Mouse (Mus musculus): Measurements from ENCODE around the gene Kctd19. TPM values are rescaled to one million over a fixed set of nuclear protein-coding genes. Genes with fewer than 3 reads are reported as not detected.

The Kctd19 gene
- polyA plus RNA-seq, 1 experiment from 2014 or later, result not detected

DNA sequence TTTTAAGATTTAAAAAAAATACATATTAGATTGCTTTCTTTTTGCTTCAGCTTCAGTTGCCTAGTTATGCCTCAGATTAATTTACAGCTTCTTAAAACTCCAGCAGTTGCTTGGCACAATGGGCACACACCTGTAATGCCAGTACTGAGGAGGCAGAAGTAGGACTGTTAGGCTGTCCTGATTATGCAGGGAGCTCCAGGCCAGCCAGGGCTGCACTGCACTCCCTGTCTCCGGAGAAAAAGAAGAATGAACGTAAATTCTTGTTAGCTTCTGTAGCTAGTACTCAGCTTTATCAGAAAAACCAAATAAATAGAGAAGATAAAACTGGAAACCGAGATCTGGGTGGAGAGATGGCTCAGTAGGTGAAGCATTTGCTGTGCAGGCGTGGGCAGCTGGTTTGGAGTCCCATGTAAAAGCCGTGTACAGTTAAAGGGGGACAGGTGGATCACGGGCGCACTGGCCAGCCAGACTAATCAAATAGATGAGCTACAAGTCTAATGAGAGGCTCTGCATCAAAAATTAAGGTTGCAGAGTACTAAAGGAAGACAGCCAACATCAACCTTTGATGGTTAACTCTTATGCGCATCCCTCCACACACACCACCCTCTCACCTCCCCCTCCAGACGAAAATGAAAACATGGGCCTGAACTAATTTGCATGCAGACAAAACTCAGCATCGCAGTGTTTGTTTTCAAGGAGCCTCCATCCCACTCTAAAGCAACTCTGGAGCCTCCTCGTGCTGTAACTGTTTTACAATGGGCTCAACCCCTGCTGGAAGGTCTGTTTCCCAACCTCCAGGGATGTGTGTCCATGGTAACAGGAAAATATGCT is 32.2 kb upstream of the Kctd19 start:
- ATAC-seq (ENCODE audit: low read depth) (no peak), DNase-seq (no peak)
- WGBS (ENCODE audit: insufficient replicate concordance), result 43% methylated on average over 11 of the region's 11 CpGs
- Histone ChIP-seq H3K9ac (no peak overlapping the region), H3K4me2 (peak overlapping the region; percentile 16; the same call in 1 of the 2 replicates), H3K27ac (peak overlapping the region; percentile 48), H3K4me1 (replicated peaks) (peaks cover 54% of the 10 kb centered on the region), H3K36me3 (no peaks in the 10 kb centered on the region), H3K4me3 (replicated peaks) (no peak overlapping the region), H3K27me3 (peaks cover 2% of the 10 kb centered on the region; the same call in 1 of the 2 replicates), H3K9me3 (replicated peaks) (no peaks in the 10 kb centered on the region)

DNA sequence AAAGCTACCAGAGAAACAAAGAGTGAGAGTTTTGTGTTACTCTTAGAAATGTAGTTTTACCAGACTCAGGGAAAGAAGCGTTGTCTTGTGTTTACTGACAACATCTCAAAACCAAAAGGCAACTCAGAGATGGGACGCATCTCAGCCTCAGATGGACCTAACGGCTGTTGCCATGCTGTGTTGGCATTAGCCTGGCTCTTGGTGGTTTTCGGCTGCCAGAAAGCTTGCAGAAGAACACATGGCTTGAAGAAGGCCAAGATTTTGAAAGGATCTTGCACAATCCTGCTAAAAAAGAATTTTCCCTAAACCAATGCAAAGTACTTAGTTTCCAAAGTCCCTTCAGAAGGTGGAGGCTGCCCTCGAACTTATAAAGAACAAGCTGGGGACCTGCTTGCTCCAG is 29.4 kb upstream of the Kctd19 start:
- no peak overlapping the region for H3K27ac ChIP-seq
- peaks cover 15% of the 10 kb centered on the region for H3K27me3 ChIP-seq
- DNase-seq, result no peak
- H3K9me3 ChIP-seq (replicated peaks), result no peaks in the 10 kb centered on the region
- ATAC-seq (ENCODE audit: low read depth), result no peak
- no peak overlapping the region for H3K9ac ChIP-seq
- no peak overlapping the region for H3K4me2 ChIP-seq
- 81% methylated on average over 5 of the region's 5 CpGs for WGBS (ENCODE audit: insufficient replicate concordance)
- peaks cover 33% of the 10 kb centered on the region for H3K4me1 ChIP-seq (replicated peaks)
- no peak overlapping the region for H3K4me3 ChIP-seq (replicated peaks)
- no peaks in the 10 kb centered on the region for H3K36me3 ChIP-seq

GRCm38 (mm10) chr8:105441433-105441832 is 28.1 kb upstream of the Kctd19 start:
- no peak overlapping the region for H3K4me2 ChIP-seq
- DNase-seq (peak; percentile 51), ATAC-seq (ENCODE audit: low read depth) (no peak)
- H3K27ac ChIP-seq, result no peak overlapping the region
- H3K4me3 ChIP-seq (replicated peaks), result no peak overlapping the region
- 5% methylated on average over 6 of the region's 6 CpGs for WGBS (ENCODE audit: insufficient replicate concordance)
- no peaks in the 10 kb centered on the region for H3K9me3 ChIP-seq (replicated peaks)
- H3K36me3 ChIP-seq, result no peaks in the 10 kb centered on the region
- H3K9ac ChIP-seq, result no peak overlapping the region
- peaks cover 25% of the 10 kb centered on the region for H3K4me1 ChIP-seq (replicated peaks)
- H3K27me3 ChIP-seq, result peaks cover 23% of the 10 kb centered on the region

GRCm38 (mm10) chr8:105438865-105439264 is 25.6 kb upstream of the Kctd19 start:
- H3K4me3 ChIP-seq (replicated peaks), result no peak overlapping the region
- ATAC-seq (ENCODE audit: low read depth), result no peak; the same call in 1 of the 2 replicates
- peaks cover 6% of the 10 kb centered on the region for H3K4me1 ChIP-seq (replicated peaks)
- H3K9ac ChIP-seq, result no peak overlapping the region
- WGBS (ENCODE audit: insufficient replicate concordance), result 34% methylated on average over 5 of the region's 5 CpGs
- H3K9me3 ChIP-seq (replicated peaks), result no peaks in the 10 kb centered on the region
- peaks cover 38% of the 10 kb centered on the region for H3K27me3 ChIP-seq
- H3K36me3 ChIP-seq, result no peaks in the 10 kb centered on the region
- H3K4me2 ChIP-seq, result no peak overlapping the region
- peak; percentile 44 for DNase-seq
- no peak overlapping the region for H3K27ac ChIP-seq

DNA sequence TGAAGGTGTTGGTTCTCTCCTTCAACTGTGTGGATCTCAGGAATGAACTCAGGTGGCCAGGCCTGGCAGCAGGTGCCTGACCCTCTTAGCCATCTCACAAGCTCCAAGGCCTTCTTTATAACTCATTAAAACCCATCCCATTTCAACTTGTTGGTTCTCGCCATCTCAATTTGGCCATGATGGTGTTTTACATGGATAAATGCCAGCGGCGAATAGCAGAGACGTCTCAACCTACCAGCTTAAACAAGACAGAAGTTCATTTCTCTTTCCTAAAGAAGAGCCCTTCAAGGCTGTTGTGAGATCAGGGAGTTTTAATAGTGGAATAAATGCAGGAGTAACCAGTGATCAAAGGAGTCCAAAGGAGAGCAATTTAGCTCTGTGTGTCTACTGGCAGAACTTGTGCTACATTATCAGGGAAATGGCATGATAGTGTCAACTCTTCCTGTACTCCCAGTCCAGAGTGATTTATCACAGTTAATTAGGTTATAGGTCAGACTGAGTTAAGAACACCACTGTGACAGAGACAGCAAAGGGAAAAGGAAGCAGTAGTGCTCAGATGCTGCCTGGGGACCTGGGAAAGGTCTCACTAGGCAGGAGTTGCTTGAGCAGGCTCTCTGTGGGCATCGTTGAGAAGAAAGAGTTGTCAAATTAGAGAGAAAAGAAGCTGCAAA is 23.9 kb upstream of the Kctd19 start:
- WGBS (ENCODE audit: insufficient replicate concordance), result 76% methylated on average over 5 of the region's 5 CpGs
- peaks cover 41% of the 10 kb centered on the region for H3K27me3 ChIP-seq
- DNase-seq (no peak), ATAC-seq (ENCODE audit: low read depth) (no peak)
- no peak overlapping the region for H3K27ac ChIP-seq
- no peaks in the 10 kb centered on the region for H3K36me3 ChIP-seq
- no peaks in the 10 kb centered on the region for H3K4me1 ChIP-seq (replicated peaks)
- H3K9me3 ChIP-seq (replicated peaks), result no peaks in the 10 kb centered on the region
- no peak overlapping the region for H3K9ac ChIP-seq
- no peak overlapping the region for H3K4me3 ChIP-seq (replicated peaks)
- H3K4me2 ChIP-seq, result no peak overlapping the region

DNA sequence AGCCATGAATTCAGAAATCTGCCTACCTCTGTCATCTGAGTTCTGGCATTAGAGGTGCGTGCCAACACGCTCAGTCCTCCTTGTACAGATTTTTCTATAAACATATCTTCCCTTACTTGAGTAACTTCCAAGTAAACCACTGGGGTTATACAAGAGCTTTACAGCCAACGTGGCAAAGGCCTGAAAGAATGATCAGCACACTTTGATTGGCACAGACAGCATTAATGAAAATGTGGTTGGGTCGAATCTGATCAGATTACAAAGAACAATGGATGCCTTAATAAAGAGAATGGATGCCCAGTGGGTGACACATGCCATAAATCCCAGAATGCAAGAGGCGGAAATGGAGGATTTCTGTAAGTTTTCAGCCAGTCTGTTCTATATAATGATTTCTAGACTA is 22.9 kb upstream of the Kctd19 start:
- Histone ChIP-seq H3K36me3 (no peaks in the 10 kb centered on the region), H3K9ac (no peak overlapping the region), H3K4me1 (replicated peaks) (no peaks in the 10 kb centered on the region), H3K27me3 (peaks cover 43% of the 10 kb centered on the region), H3K9me3 (replicated peaks) (no peaks in the 10 kb centered on the region), H3K27ac (no peak overlapping the region), H3K4me3 (replicated peaks) (no peak overlapping the region), H3K4me2 (no peak overlapping the region)
- WGBS (ENCODE audit: insufficient replicate concordance), result 51% methylated on average over 5 of the region's 5 CpGs
- no peak for DNase-seq
- no peak for ATAC-seq (ENCODE audit: low read depth)

GRCm38 (mm10) chr8:105434136-105434535 is 20.8 kb upstream of the Kctd19 start:
- H3K36me3 ChIP-seq, result no peaks in the 10 kb centered on the region
- 62% methylated on average over 5 of the region's 5 CpGs for WGBS (ENCODE audit: insufficient replicate concordance)
- no peak overlapping the region for H3K27ac ChIP-seq
- DNase-seq (no peak), ATAC-seq (ENCODE audit: low read depth) (no peak)
- H3K9ac ChIP-seq, result no peak overlapping the region
- peaks cover 31% of the 10 kb centered on the region for H3K27me3 ChIP-seq
- no peak overlapping the region for H3K4me3 ChIP-seq (replicated peaks)
- H3K4me1 ChIP-seq (replicated peaks), result no peaks in the 10 kb centered on the region
- H3K4me2 ChIP-seq, result no peak overlapping the region
- H3K9me3 ChIP-seq (replicated peaks), result no peaks in the 10 kb centered on the region

- 45% methylated on average over 5 of the region's 5 CpGs for WGBS (ENCODE audit: insufficient replicate concordance)
- no peaks in the 10 kb centered on the region for H3K36me3 ChIP-seq
- ATAC-seq (ENCODE audit: low read depth) (no peak), DNase-seq (no peak)
- H3K27me3 ChIP-seq, result peaks cover 30% of the 10 kb centered on the region
- no peak overlapping the region for H3K4me2 ChIP-seq
- H3K4me1 ChIP-seq (replicated peaks), result no peaks in the 10 kb centered on the region
- no peak overlapping the region for H3K9ac ChIP-seq
- H3K27ac ChIP-seq, result no peak overlapping the region
- no peak overlapping the region for H3K4me3 ChIP-seq (replicated peaks)
- H3K9me3 ChIP-seq (replicated peaks), result no peaks in the 10 kb centered on the region
These were observed 20.2 kb upstream of the Kctd19 start for GRCm38 (mm10) chr8:105433511-105433910.

DNA sequence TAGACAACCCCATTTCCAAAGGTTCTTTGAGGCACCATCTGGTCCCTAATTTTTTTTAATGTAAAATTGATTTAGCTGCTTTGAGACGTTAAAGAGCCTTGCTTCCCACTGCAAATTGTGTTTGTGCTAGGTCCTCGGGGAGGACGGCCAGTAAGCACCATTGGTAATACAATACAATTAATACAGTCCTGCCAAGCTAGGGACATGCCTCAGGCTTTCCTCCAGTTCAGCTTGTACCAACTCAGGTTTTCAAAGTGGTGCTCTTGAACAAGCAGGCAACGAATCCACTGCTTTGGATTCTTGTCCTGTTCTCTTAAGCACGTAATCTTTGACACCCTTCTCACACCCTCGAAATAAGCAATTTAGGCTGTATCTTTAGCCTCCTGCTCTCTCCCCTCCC is 19.7 kb upstream of the Kctd19 start:
- H3K9ac ChIP-seq, result no peak overlapping the region
- H3K27ac ChIP-seq, result no peak overlapping the region
- H3K4me1 ChIP-seq (replicated peaks), result no peaks in the 10 kb centered on the region
- H3K27me3 ChIP-seq, result peaks cover 30% of the 10 kb centered on the region
- DNase-seq (no peak), ATAC-seq (ENCODE audit: low read depth) (no peak)
- H3K4me2 ChIP-seq, result no peak overlapping the region
- no peaks in the 10 kb centered on the region for H3K9me3 ChIP-seq (replicated peaks)
- no peak overlapping the region for H3K4me3 ChIP-seq (replicated peaks)
- no peaks in the 10 kb centered on the region for H3K36me3 ChIP-seq
- 66% methylated on average over 6 of the region's 6 CpGs for WGBS (ENCODE audit: insufficient replicate concordance)

DNA sequence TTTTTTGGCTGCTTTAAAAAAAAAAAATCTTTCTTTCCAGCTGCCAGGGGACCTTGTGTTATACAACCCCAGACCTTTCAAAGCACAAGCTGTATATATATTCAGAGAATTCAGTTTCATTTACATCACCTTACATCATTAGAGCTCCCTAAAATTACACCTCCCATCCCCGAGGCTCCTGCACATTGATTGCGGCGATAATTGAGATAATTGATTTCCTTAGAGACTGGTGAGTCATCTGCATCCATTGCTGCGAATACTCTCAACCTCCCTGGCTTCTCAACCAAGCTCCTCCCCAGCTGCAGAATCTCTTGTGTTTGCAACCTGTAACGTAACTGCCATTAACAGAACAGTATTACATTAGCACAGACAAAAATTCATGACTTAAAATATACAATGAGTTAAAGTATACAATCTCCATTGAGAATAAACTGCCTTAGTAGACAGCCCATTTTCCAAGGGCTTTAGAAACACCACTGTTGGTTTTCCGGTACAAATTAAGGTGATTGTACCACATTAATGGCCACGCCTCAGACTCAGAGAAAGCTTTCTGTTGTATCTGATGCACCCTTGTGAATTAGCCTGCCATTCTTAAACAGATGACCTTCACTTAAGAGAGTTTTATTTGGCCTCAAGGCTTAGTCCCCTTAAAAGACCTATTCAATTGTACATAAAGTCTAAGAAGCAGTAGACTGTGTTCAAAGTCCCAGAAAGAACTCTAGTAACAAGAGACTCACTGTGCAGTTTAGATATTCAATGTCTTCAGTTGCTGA is 18.6 kb upstream of the Kctd19 start:
- Histone ChIP-seq H3K27me3 (peaks cover 25% of the 10 kb centered on the region), H3K9me3 (replicated peaks) (no peaks in the 10 kb centered on the region), H3K27ac (no peak overlapping the region), H3K4me1 (replicated peaks) (no peaks in the 10 kb centered on the region), H3K9ac (no peak overlapping the region), H3K4me3 (replicated peaks) (no peak overlapping the region), H3K4me2 (no peak overlapping the region), H3K36me3 (no peaks in the 10 kb centered on the region)
- WGBS (ENCODE audit: insufficient replicate concordance), result 54% methylated on average over 7 of the region's 7 CpGs
- ATAC-seq (ENCODE audit: low read depth) (no peak), DNase-seq (no peak)

- Histone ChIP-seq H3K9me3 (replicated peaks) (no peaks in the 10 kb centered on the region), H3K27ac (no peak overlapping the region), H3K9ac (no peak overlapping the region), H3K4me2 (no peak overlapping the region), H3K4me3 (replicated peaks) (no peak overlapping the region), H3K27me3 (0 out of 2 replicates have a peak, but pooled peaks cover 7% of the 10 kb centered on the region), H3K4me1 (replicated peaks) (no peaks in the 10 kb centered on the region), H3K36me3 (no peaks in the 10 kb centered on the region)
- ATAC-seq (ENCODE audit: low read depth) (no peak), DNase-seq (no peak)
- 34% methylated on average over 6 of the region's 6 CpGs for WGBS (ENCODE audit: insufficient replicate concordance)
These were observed 13.6 kb upstream of the Kctd19 start for GRCm38 (mm10) chr8:105426878-105427277.

All from liver, embryonic 13.5 days (tissue).